Mouse (Mus musculus) C2C12 (cell line): ENCODE data around the gene Use1.

Experiments
- CEBPB ChIP-seq: IDR thresholded peaks from one replicate; pipeline ENCODE4 v1.6.1; 2011; ENCODE audit warnings: low read depth, mild to moderate bottlenecking, control low read depth, moderate library complexity
- CTCF ChIP-seq: IDR thresholded peaks from one replicate; pipeline ENCODE4 v1.5.1; 2011; ENCODE audit not compliant: control insufficient read depth, insufficient read depth, insufficient read length

DNA sequence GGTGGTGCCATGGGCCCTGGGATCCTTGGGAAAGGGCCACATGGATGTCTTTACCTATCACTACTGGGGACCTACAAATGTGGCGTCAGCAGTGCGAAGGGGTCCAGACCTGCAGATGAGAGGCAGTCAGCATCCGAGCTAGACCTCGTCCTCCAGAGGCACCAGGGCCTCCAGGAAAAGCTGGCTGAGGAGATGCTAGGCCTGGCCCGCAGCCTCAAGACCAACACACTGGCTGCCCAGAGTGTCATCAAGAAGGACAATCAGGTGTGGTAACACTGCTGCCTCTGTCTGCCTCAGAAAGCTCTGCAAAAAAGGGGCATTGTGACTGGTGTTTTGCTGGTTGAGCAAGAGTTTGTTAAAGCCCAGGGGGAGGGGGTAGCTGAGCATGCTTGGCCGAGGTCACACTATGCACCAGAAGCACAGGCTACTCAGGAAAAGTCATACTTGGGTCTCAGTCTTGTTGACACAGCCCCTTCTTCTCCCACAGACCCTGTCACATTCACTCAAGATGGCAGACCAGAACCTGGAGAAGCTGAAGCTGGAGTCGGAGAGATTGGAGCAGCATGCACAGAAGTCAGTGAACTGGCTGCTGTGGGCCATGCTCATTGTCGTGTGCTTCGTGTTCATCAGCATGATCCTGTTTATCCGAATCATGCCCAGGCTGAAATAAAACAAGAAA is 2.5 kb downstream of the Use1 start:
- no peak for TF ChIP-seq CTCF
- TF ChIP-seq CEBPB: no peak
